Mouse (Mus musculus): ENCODE measurements at regions not wholly inside any gene's neighbourhood (a gene's known extent, or its start where the extent isn't known, plus 50 kb on each side); places are given as distances from the start of the nearest gene placed in this dataset.

DNA sequence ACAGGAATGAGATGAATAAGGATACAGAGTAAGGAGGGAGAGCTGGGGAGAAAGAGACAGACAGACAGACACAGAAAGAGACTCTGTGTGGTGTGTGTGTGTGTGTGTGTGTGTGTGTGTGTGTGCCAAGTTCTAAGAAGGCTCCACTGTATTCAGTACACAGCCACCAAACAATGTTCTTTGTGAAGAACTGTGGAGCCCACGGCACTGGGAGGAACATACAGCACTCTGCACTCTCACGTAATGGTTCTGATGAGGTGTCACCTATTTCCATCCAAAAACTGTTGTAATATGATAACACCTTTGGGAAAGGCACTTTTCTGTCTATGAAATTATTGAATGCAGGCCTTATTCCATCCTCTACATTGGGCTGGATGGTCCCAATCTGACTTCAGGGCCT lies 184.8 kb upstream of the Meox2 start:
- Histone ChIP-seq H3K4me3 (replicated peaks in 1 of 3; ENCODE audit: low read depth in 2 of 3, low read length in 2 of 3, poor library complexity in 1 of 3) (no peak overlapping the region), H3K36me3 (replicated peaks in 1 of 2; ENCODE audit: control insufficient read depth in 1 of 2, insufficient read depth in 1 of 2, low read length in 1 of 2) (no peaks in the 10 kb centered on the region), H3K27me3 (replicated peaks) (no peaks in the 10 kb centered on the region), H3K4me1 (ENCODE audit: control insufficient read depth in 1 of 2, insufficient read depth in 2 of 2) (peaks cover 0 to 11% of the 10 kb centered on the region in 2 experiments; a peak in 2 of 4 replicates), H3K9ac (ENCODE audit: insufficient read depth, low read depth) (no peak overlapping the region), H3K79me2 (replicated peaks; ENCODE audit: control insufficient read depth, extremely low read depth, insufficient read depth, poor library complexity, severe bottlenecking) (no peaks in the 10 kb centered on the region), H3K4me2 (ENCODE audit: insufficient read depth, low read depth, poor library complexity, severe bottlenecking) (no peak overlapping the region), H3K27ac (ENCODE audit: insufficient read depth, low read depth) (no peak overlapping the region), H3K9me3 (replicated peaks; ENCODE audit: low read length) (no peaks in the 10 kb centered on the region)
- TF ChIP-seq MYC (IDR thresholded peaks at IDR 0.05; ENCODE audit: low read depth, low read length) (no peak), RCOR1 (conservative IDR thresholded peaks at IDR 0.05; ENCODE audit: low read depth, low read length) (no peak), POLR2A (IDR thresholded peaks at IDR 0.05; ENCODE audit: low read depth, low read length) (no peak), IRF4 (IDR thresholded peaks at IDR 0.05; ENCODE audit: low read depth, low read length) (no peak), GABPA (IDR thresholded peaks at IDR 0.05; ENCODE audit: insufficient replicate concordance, low read depth, low read length) (no peak), PAX5 (IDR thresholded peaks at IDR 0.05; ENCODE audit: low read length) (no peak), SMC3 (IDR thresholded peaks at IDR 0.05; ENCODE audit: low read depth, low read length) (no peak), ZC3H11A (IDR thresholded peaks at IDR 0.05; ENCODE audit: low read depth, low read length) (no peak), NRF1 (IDR thresholded peaks at IDR 0.05; ENCODE audit: low read depth, low read length) (no peak), USF2 (conservative IDR thresholded peaks at IDR 0.05; ENCODE audit: low read depth, low read length) (no peak), UBTF (IDR thresholded peaks at IDR 0.05; ENCODE audit: low read depth, low read length) (no peak), JUN (IDR thresholded peaks at IDR 0.05; ENCODE audit: insufficient read depth, low read depth, low read length) (no peak), JUND (conservative IDR thresholded peaks at IDR 0.05; ENCODE audit: low read depth, low read length) (no peak), USF1 (IDR thresholded peaks at IDR 0.05; ENCODE audit: low read depth, low read length) (no peak), ZNF384 (IDR thresholded peaks at IDR 0.05; ENCODE audit: low read depth, low read length) (no peak), E2F4 (IDR thresholded peaks at IDR 0.05; ENCODE audit: insufficient replicate concordance, low read depth, low read length) (no peak), ZMIZ1 (IDR thresholded peaks at IDR 0.05; ENCODE audit: low read depth, low read length) (no peak), RAD21 (IDR thresholded peaks at IDR 0.05; ENCODE audit: low read depth, low read length) (no peak)
- DNase-seq (ENCODE audit: extremely low read depth): no peak
- in situ Hi-C loops (cut with MboI; ENCODE audit: low pct_ligation_motif_present, low pct_unique_long_range_greater_than_20kb, low sequenced_read_pairs) (no loop called here), dilution Hi-C loops (cut with MboI; ENCODE audit: extremely low pct_ligation_motif_present, extremely low pct_unique_long_range_greater_than_20kb, low sequenced_read_pairs) (no loop called here)

DNA sequence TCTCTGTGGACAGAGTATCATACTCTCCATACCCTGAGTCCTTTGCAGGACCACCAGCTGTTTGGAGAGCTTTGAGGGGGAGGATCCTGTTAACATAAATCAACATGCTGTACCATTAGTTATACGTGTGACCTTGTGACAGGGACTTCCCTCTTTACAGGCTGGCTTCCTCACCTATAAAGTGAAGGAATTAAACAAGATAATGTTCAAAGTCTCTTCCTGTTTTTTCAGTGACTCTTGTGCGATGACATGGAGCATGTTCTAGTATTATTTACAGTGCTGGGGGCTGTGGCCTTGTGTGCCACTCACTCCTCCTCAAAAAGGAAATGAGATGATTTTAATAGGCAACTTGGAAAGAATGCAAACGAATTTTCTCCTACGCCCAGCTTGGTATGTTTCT lies 182.1 kb upstream of the Meox2 start:
- no peak for DNase-seq (ENCODE audit: extremely low read depth)
- Histone ChIP-seq H3K4me1 (ENCODE audit: control insufficient read depth in 1 of 2, insufficient read depth in 2 of 2) (peaks cover 0 to 17% of the 10 kb centered on the region in 2 experiments; a peak in 2 of 4 replicates), H3K9me3 (replicated peaks; ENCODE audit: low read length) (no peaks in the 10 kb centered on the region), H3K4me2 (ENCODE audit: insufficient read depth, low read depth, poor library complexity, severe bottlenecking) (no peak overlapping the region), H3K27me3 (replicated peaks) (no peaks in the 10 kb centered on the region), H3K79me2 (replicated peaks; ENCODE audit: control insufficient read depth, extremely low read depth, insufficient read depth, poor library complexity, severe bottlenecking) (no peaks in the 10 kb centered on the region), H3K36me3 (replicated peaks in 1 of 2; ENCODE audit: control insufficient read depth in 1 of 2, insufficient read depth in 1 of 2, low read length in 1 of 2) (no peaks in the 10 kb centered on the region), H3K9ac (ENCODE audit: insufficient read depth, low read depth) (no peak overlapping the region), H3K4me3 (replicated peaks in 1 of 3; ENCODE audit: low read depth in 2 of 3, low read length in 2 of 3, poor library complexity in 1 of 3) (no peak overlapping the region), H3K27ac (ENCODE audit: insufficient read depth, low read depth) (no peak overlapping the region)
- in situ Hi-C loops (cut with MboI; ENCODE audit: low pct_ligation_motif_present, low pct_unique_long_range_greater_than_20kb, low sequenced_read_pairs): no loop called here
- TF ChIP-seq MYC (IDR thresholded peaks at IDR 0.05; ENCODE audit: low read depth, low read length) (no peak), CHD2 (IDR thresholded peaks at IDR 0.05; ENCODE audit: low read length) (no peak), EP300 (IDR thresholded peaks at IDR 0.05; ENCODE audit: low read length) (no peak), BHLHE40 (IDR thresholded peaks at IDR 0.05; ENCODE audit: low read depth, low read length) (no peak), JUND (conservative IDR thresholded peaks at IDR 0.05; ENCODE audit: low read depth, low read length) (no peak)
- dilution Hi-C loops (cut with MboI; ENCODE audit: extremely low pct_ligation_motif_present, extremely low pct_unique_long_range_greater_than_20kb, low sequenced_read_pairs): no loop called here
